Mouse (Mus musculus) intestine, embryonic 16.5 days (tissue): Measurements from ENCODE around the gene Ndufaf7. TPM values are rescaled to one million over a fixed set of nuclear protein-coding genes. Genes with fewer than 3 reads are reported as not detected.

Experiments
- ATAC-seq: fragments of 200-750 bp; cut with Nextera tagmentation; 2 replicates; pipeline ENCODE4 v1.8.0; 2017; ENCODE audit warnings: moderate TSS enrichment, moderate library complexity
- H3K27ac ChIP-seq: fragments of 300-500 bp; sonication (generic); 2 replicates; pipeline ENCODE4 v1.5.1; 2014; ENCODE audit warnings: mild to moderate bottlenecking, low read length
- H3K27me3 ChIP-seq: fragments of 300-500 bp; sonication (generic); replicated peaks from 2 replicates; pipeline ENCODE4 v1.6.1; 2014; ENCODE audit warnings: low read length, control low read depth, mixed read lengths; ENCODE audit not compliant: control insufficient read depth, insufficient read depth
- H3K36me3 ChIP-seq: fragments of 300-500 bp; sonication (generic); 2 replicates; pipeline ENCODE4 v1.6.1; 2014; ENCODE audit warnings: low read length, control low read depth; ENCODE audit not compliant: control insufficient read depth, insufficient read depth
- H3K4me1 ChIP-seq: fragments of 300-500 bp; sonication (generic); 2 replicates; pipeline ENCODE4 v1.6.1; 2014; ENCODE audit warnings: low read length, control low read depth, mixed read lengths; ENCODE audit not compliant: control insufficient read depth, insufficient read depth
- H3K4me2 ChIP-seq: fragments of 300-500 bp; sonication (generic); 2 replicates; pipeline ENCODE4 v1.6.1; 2014; ENCODE audit warnings: low read depth, low read length, control low read depth
- H3K4me3 ChIP-seq: fragments of 300-500 bp; sonication (generic); 2 replicates; pipeline ENCODE4 v1.5.1; 2014; ENCODE audit warnings: mild to moderate bottlenecking, low read length
- H3K9ac ChIP-seq: fragments of 300-500 bp; sonication (generic); 2 replicates; pipeline ENCODE4 v1.6.1; 2014; ENCODE audit warnings: low read depth, low read length
- H3K9me3 ChIP-seq: fragments of 300-500 bp; sonication (generic); 2 replicates; pipeline ENCODE4 v1.6.1; 2016; ENCODE audit warnings: low read length, control low read depth; ENCODE audit not compliant: control insufficient read depth
- WGBS: fragments of 180-500 bp; shearing (Covaris S2); extraction: QIAGEN DNeasy Blood & Tissue Kit; methylation state at CpG from one replicate; pipeline ENCODE4 v1.1.7; 2014; 5-methylcytosine and 5-hydroxymethylcytosine counted together
- polyA plus RNA-seq: library from polyadenylated mRNA; unstranded; fragments of >200 nt; fragmentation: Nextera tagmentation; extraction: Ambion mirVana; gene quantifications from 2 replicates; pipeline ENCODE4 v1.2.1, GENCODE M21; 2015

Ndufaf7 gene
- polyA plus RNA-seq, 1 experiment from 2014 or later = 50.1 TPM

GRCm38 (mm10) chr17:78942579-78942978 is 5.6 kb downstream of the Ndufaf7 start:
- H3K9me3 ChIP-seq = no peaks in the 10 kb centered on the region
- no peak overlapping the region for H3K27ac ChIP-seq
- WGBS = 58% methylated on average over 11 of the region's 11 CpGs
- no peak overlapping the region for H3K4me3 ChIP-seq
- H3K36me3 ChIP-seq = no peaks in the 10 kb centered on the region
- no peak overlapping the region for H3K4me2 ChIP-seq
- no peak overlapping the region for H3K9ac ChIP-seq
- no peak for ATAC-seq
- H3K27me3 ChIP-seq = no peaks in the 10 kb centered on the region
- H3K4me1 ChIP-seq = peaks cover 3% of the 10 kb centered on the region

DNA sequence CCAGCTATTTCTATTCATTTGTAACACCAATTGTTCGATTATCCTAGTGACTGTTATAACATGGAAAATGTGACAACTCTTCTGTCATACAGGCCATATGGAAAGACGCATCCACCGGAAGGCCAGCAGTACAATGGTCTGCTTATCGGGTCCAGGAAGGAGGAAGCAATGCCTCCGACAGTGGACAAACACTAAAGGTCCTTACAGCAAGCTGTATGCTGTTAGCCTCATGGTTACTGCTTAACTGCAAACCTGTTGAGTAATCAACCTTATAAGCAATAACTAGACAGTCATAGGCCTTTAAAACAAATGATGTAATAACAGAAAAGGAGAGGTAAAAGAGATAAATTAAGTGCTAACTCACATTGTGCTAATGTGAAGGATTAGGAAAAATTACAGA is 14.3 kb downstream of the Ndufaf7 start:
- Histone ChIP-seq H3K27me3 (no peaks in the 10 kb centered on the region), H3K4me3 (no peak overlapping the region), H3K27ac (no peak overlapping the region), H3K9me3 (no peaks in the 10 kb centered on the region), H3K4me1 (no peaks in the 10 kb centered on the region), H3K36me3 (peaks cover 7% of the 10 kb centered on the region), H3K9ac (no peak overlapping the region), H3K4me2 (no peak overlapping the region)
- WGBS = 89% methylated on average over 5 of the region's 5 CpGs
- ATAC-seq = no peak

DNA sequence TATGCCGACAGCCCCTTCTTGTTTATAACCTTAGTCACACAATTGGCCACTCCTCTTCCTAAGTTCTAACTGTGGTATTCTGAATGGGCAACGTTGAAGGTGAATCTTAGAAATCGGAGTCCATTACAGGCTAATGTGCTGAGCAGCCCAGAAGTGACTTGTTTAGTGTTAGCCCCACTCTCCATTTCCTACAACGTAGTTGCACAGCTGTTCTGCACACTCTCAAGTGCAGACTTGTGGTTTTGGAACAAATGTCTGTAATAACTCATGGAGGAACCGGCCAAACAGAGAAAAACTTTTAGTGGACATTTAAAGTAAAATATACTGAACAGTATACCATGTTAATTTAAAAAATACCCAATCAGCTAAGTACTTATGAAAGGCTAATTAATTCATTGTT is 15.1 kb downstream of the Ndufaf7 start:
- H3K36me3 ChIP-seq = peaks cover 7% of the 10 kb centered on the region
- WGBS = 83% methylated on average over 5 of the region's 5 CpGs
- H3K4me2 ChIP-seq = no peak overlapping the region

DNA sequence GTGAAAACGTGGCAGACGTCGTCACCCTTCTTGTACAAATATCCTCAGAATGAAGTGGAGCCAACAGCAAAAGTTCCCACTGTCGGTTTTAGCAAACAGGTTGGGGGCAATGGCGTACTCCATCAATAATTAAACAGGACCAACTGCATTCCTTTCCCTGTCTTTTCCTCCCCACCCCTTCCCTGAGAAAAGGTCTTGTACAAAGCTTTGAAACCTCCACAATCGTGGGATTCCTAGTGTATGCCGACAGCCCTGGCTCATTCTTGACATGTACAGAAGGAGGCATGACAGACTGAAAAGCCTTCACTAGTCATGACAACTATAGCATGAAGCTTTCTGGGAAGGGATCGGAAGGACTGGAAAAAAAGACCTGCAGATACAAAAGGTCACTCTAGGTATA is 16.3 kb downstream of the Ndufaf7 start:
- Histone ChIP-seq H3K27ac (no peak overlapping the region), H3K4me3 (no peak overlapping the region), H3K27me3 (no peaks in the 10 kb centered on the region), H3K4me2 (no peak overlapping the region), H3K4me1 (no peaks in the 10 kb centered on the region), H3K9me3 (no peaks in the 10 kb centered on the region), H3K36me3 (peaks cover 7% of the 10 kb centered on the region), H3K9ac (no peak overlapping the region)
- ATAC-seq = no peak
- WGBS = 70% methylated on average over 8 of the region's 8 CpGs

More for the DNA sequence above, 15.1 kb downstream of the Ndufaf7 start:
- Histone ChIP-seq H3K4me1 (no peaks in the 10 kb centered on the region), H3K27ac (no peak overlapping the region), H3K9ac (no peak overlapping the region), H3K27me3 (no peaks in the 10 kb centered on the region), H3K4me3 (no peak overlapping the region), H3K9me3 (no peaks in the 10 kb centered on the region)
- ATAC-seq = no peak

DNA sequence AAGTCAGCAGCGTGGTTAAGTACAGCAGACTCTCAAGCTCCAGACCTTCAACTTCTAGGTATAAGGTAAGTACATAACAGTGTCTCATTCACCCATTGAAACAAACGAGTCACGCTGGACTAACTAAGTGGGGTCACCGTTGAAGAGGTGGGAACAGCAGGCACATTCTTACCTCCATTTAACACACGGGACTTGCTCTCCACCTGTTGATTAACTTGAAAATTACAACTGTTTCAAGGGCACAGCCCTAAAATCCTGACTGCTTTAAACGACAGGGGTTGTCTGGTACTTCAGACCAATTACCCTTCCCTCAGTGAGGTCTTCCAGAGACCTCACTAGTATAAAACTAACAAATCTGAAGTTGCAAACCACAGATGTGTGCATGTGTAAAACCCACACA is 22.5 kb downstream of the Ndufaf7 start:
- H3K36me3 ChIP-seq = peaks cover 9% of the 10 kb centered on the region

DNA sequence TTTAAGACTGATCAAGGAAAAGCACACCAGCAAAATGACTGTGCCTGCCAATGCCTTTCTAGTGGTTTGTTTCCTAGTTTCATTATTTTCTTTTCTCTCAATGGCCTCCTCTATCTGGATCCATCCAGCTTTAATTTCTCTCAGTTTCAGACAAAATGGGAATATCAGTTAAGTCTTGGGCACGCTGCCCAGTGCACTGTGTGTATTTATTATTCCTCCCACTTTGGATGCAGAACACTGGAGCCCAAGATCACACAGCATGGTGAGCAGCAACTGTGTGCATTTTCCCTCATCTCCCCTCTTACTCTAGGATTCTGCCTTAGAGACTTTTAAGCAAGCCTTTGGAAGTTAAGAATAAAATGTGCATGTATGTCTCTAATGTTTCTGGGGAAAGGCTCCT is 27.5 kb downstream of the Ndufaf7 start:
- no peak for ATAC-seq
- WGBS = 88% methylated on average over 1 of the region's 1 CpGs
- Histone ChIP-seq H3K4me1 (no peaks in the 10 kb centered on the region), H3K27me3 (no peaks in the 10 kb centered on the region), H3K4me2 (no peak overlapping the region), H3K36me3 (peaks cover 6% of the 10 kb centered on the region; the same call in 1 of the 2 replicates), H3K27ac (no peak overlapping the region), H3K4me3 (no peak overlapping the region), H3K9me3 (no peaks in the 10 kb centered on the region), H3K9ac (no peak overlapping the region)

More for the DNA sequence above, 22.5 kb downstream of the Ndufaf7 start:
- H3K4me3 ChIP-seq = no peak overlapping the region
- H3K27ac ChIP-seq = no peak overlapping the region
- H3K4me2 ChIP-seq = no peak overlapping the region
- H3K27me3 ChIP-seq = no peaks in the 10 kb centered on the region
- ATAC-seq = no peak
- no peaks in the 10 kb centered on the region for H3K9me3 ChIP-seq
- H3K4me1 ChIP-seq = no peaks in the 10 kb centered on the region
- H3K9ac ChIP-seq = no peak overlapping the region
- WGBS = 74% methylated on average over 6 of the region's 6 CpGs

GRCm38 (mm10) chr17:78966092-78966883 is 29.4 kb downstream of the Ndufaf7 start:
- 94% methylated on average over 11 of the region's 11 CpGs for WGBS
- Histone ChIP-seq H3K9me3 (no peaks in the 10 kb centered on the region), H3K27me3 (no peaks in the 10 kb centered on the region), H3K27ac (no peak overlapping the region), H3K36me3 (0 out of 2 replicates have a peak, but pooled peaks cover 2% of the 10 kb centered on the region), H3K4me3 (no peak overlapping the region), H3K9ac (no peak overlapping the region), H3K4me2 (no peak overlapping the region), H3K4me1 (no peaks in the 10 kb centered on the region)
- no peak for ATAC-seq

- H3K27me3 ChIP-seq = no peaks in the 10 kb centered on the region
- no peaks in the 10 kb centered on the region for H3K4me1 ChIP-seq
- no peak overlapping the region for H3K27ac ChIP-seq
- no peak for ATAC-seq
- 80% methylated on average over 3 of the region's 3 CpGs for WGBS
- 0 out of 2 replicates have a peak, but pooled peaks cover 2% of the 10 kb centered on the region for H3K36me3 ChIP-seq
- H3K9ac ChIP-seq = no peak overlapping the region
- no peak overlapping the region for H3K4me2 ChIP-seq
- no peaks in the 10 kb centered on the region for H3K9me3 ChIP-seq
- no peak overlapping the region for H3K4me3 ChIP-seq
Observed at GRCm38 (mm10) chr17:78968500-78968899, 31.6 kb downstream of the Ndufaf7 start.

DNA sequence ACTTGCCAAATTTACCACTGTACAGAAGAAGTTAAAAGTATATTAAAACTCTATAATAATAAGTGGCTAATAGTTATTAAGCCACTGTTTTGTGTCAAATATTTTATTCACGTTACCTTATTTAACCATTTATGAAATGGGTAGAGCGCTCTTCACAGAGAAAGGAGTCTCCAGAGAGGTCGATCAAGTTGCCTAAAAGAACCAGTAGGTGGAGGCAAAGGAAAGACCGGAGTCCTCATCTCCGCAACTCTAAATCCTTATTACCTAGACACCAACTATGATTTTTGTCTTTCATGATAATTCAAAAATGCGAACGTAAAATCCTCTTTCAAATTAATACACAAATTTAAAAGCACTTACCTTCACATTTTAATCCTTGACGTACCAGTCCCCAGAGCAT is 46.2 kb downstream of the Ndufaf7 start:
- H3K9ac ChIP-seq = no peak overlapping the region
- no peak overlapping the region for H3K4me2 ChIP-seq
- no peak overlapping the region for H3K4me3 ChIP-seq
- no peaks in the 10 kb centered on the region for H3K4me1 ChIP-seq
- no peaks in the 10 kb centered on the region for H3K36me3 ChIP-seq
- ATAC-seq = no peak
- no peaks in the 10 kb centered on the region for H3K27me3 ChIP-seq
- 96% methylated on average over 8 of the region's 8 CpGs for WGBS
- no peaks in the 10 kb centered on the region for H3K9me3 ChIP-seq
- no peak overlapping the region for H3K27ac ChIP-seq

DNA sequence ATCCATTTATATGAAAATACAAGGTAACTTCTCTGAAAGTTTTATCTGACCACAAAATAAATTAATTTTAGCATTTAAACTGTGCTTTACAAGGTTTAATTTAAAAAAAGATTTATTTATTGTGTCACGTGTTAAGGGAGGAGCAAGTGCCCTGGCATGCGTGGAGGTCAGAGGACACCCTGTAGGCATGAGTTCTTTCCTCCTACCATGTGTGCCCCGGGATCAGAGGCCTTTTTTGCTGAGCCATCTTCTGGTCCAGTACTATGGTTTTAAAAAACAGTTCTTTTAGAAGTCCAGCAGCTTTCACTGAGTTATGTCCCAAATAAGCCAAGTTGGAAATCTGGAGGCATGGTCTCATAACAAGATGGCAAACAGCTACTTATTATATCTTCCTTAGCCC is 46.8 kb downstream of the Ndufaf7 start:
- 91% methylated on average over 3 of the region's 3 CpGs for WGBS
- no peak overlapping the region for H3K27ac ChIP-seq
- ATAC-seq = no peak

More for the DNA sequence above, 46.8 kb downstream of the Ndufaf7 start:
- no peak overlapping the region for H3K4me3 ChIP-seq
- no peaks in the 10 kb centered on the region for H3K36me3 ChIP-seq
- H3K9me3 ChIP-seq = no peaks in the 10 kb centered on the region
- no peak overlapping the region for H3K9ac ChIP-seq
- no peak overlapping the region for H3K4me2 ChIP-seq
- H3K4me1 ChIP-seq = no peaks in the 10 kb centered on the region
- H3K27me3 ChIP-seq = no peaks in the 10 kb centered on the region
